Mouse (Mus musculus) neural tube, embryonic 11.5 days (tissue): ENCODE data around the gene Fgd3. TPM values are rescaled to one million over a fixed set of nuclear protein-coding genes. Genes with fewer than 3 reads are reported as not detected.

ENCODE experiments used
- ATAC-seq: fragments of 200-750 bp; cut with Nextera tagmentation; 2 replicates; pipeline ENCODE4 v1.8.0; 2017; ENCODE audit warnings: moderate number of reproducible peaks, mild to moderate bottlenecking, moderate TSS enrichment, moderate library complexity; ENCODE audit not compliant: insufficient read depth, low FRiP score, low TSS enrichment
- DNase-seq: peaks from one replicate; pipeline ENCODE4 v3.0.0-alpha.2; 2015; ENCODE audit warnings: low spot score
- H3K27ac ChIP-seq: fragments of 300-500 bp; sonication (generic); 2 replicates; pipeline ENCODE4 v1.5.1; 2014; ENCODE audit warnings: low read depth, mild to moderate bottlenecking, low read length
- H3K27me3 ChIP-seq: fragments of 300-500 bp; sonication (generic); 2 replicates; pipeline ENCODE4 v1.6.1; 2014; ENCODE audit warnings: mild to moderate bottlenecking, low read length, mixed read lengths; ENCODE audit not compliant: control insufficient read depth, insufficient read depth
- H3K36me3 ChIP-seq: fragments of 300-500 bp; sonication (generic); 2 replicates; pipeline ENCODE4 v1.6.1; 2014; ENCODE audit warnings: mild to moderate bottlenecking, low read length, moderate library complexity, mixed read lengths; ENCODE audit not compliant: control insufficient read depth, insufficient read depth
- H3K4me1 ChIP-seq: fragments of 300-500 bp; sonication (generic); 2 replicates; pipeline ENCODE4 v1.6.1; 2014; ENCODE audit warnings: low read length, mixed read lengths; ENCODE audit not compliant: control insufficient read depth, insufficient read depth
- H3K4me2 ChIP-seq: fragments of 300-500 bp; sonication (generic); 2 replicates; pipeline ENCODE4 v1.6.1; 2014; ENCODE audit warnings: low read depth, mild to moderate bottlenecking, moderate library complexity
- H3K4me3 ChIP-seq: fragments of 300-500 bp; sonication (generic); 2 replicates; pipeline ENCODE4 v1.5.1; 2014; ENCODE audit warnings: low read depth, low read length
- H3K9ac ChIP-seq: fragments of 300-500 bp; sonication (generic); 2 replicates; pipeline ENCODE4 v1.6.1; 2014; ENCODE audit warnings: mild to moderate bottlenecking, low read length
- H3K9me3 ChIP-seq: fragments of 300-500 bp; sonication (generic); 2 replicates; pipeline ENCODE4 v1.6.1; 2016; ENCODE audit warnings: low read length; ENCODE audit not compliant: control insufficient read depth
- WGBS: fragments of 180-500 bp; shearing (Covaris S2); extraction: QIAGEN DNeasy Blood & Tissue Kit; methylation state at CpG from one replicate; pipeline ENCODE4 v1.1.7; 2014; 5-methylcytosine and 5-hydroxymethylcytosine counted together
- polyA plus RNA-seq: library from polyadenylated mRNA; unstranded; fragments of >200 nt; fragmentation: Nextera tagmentation; extraction: Ambion mirVana; gene quantifications from 2 replicates; pipeline ENCODE4 v1.2.1, GENCODE M21; 2014

Gene Fgd3
- polyA plus RNA-seq, 1 experiment from 2014 or later = 1.1 TPM

DNA sequence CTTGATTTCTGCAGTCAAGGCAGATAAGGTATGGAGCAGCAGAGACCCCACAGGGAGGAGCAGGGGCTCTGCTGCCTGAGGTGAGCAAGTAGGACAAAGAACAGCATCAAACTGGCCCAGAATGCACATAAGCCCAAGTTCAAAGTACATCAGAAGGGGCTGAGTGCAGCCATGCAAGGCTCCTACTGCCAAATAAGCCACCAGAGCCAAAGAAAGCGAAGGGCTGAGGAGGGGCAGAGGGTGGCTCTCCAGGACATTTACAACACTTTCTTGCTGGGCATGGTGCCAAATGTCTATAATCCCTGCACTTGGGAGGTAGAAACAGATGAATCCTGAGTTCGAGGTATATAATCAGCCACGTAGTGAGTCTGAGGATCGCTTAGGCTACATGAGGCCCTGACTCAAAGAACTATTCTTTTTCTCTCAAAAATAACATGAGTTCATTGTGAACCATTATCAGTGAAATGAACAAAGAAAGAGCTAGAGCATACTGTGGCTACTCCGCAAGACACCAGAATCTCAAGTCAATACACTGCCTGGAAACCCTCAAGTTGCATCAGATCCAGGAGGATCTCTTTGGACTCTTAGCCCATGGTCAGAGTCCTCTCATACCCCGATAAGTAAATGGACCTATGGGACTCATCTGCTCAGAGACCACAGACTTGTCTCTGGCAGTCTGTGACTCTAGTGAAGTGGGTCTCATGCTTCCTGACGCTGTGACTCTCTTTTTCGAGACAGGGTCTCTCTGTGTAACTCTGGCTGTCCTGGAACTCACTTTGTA, 86.1 kb downstream of the Fgd3 start:
- no peak overlapping the region for H3K4me3 ChIP-seq

DNA sequence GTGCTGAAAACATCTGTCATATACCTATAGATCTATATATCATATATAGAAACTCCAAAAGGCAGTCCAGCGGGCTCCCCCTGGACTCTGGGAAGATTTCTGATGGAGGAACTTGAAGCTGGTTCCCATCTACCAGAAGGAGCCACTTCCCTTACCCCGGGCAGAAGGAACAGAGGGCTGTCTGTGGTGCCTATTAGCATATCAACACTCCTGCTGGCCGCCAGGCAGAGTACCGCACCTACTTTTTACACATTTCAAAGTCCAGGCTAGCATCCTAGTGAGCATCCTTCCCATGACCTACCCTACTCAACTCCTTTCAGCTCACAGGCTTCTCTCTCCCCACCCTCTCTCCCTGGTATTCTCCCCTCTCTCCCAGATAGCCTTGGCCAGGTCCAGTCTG, 94.5 kb downstream of the Fgd3 start:
- Histone ChIP-seq H3K9ac (no peak overlapping the region), H3K9me3 (no peaks in the 10 kb centered on the region), H3K4me3 (no peak overlapping the region), H3K4me2 (no peak overlapping the region), H3K4me1 (no peaks in the 10 kb centered on the region), H3K36me3 (no peaks in the 10 kb centered on the region), H3K27me3 (no peaks in the 10 kb centered on the region), H3K27ac (no peak overlapping the region)
- WGBS = 18% methylated on average over 4 of the region's 4 CpGs
- DNase-seq = no peak
- no peak for ATAC-seq

More for the DNA sequence above, 86.1 kb downstream of the Fgd3 start:
- Histone ChIP-seq H3K4me1 (no peaks in the 10 kb centered on the region), H3K27ac (no peak overlapping the region), H3K9me3 (no peaks in the 10 kb centered on the region), H3K27me3 (no peaks in the 10 kb centered on the region), H3K4me2 (no peak overlapping the region), H3K36me3 (no peaks in the 10 kb centered on the region), H3K9ac (no peak overlapping the region)
- ATAC-seq (no peak), DNase-seq (no peak)
- WGBS = 96% methylated on average over 8 of the region's 8 CpGs

GRCm38 (mm10) chr13:49225159-49225558, 95.0 kb downstream of the Fgd3 start:
- H3K4me2 ChIP-seq = no peak overlapping the region
- H3K27ac ChIP-seq = no peak overlapping the region
- no peak for DNase-seq
- H3K27me3 ChIP-seq = no peaks in the 10 kb centered on the region
- no peak overlapping the region for H3K4me3 ChIP-seq
- H3K4me1 ChIP-seq = no peaks in the 10 kb centered on the region
- WGBS = 63% methylated on average over 3 of the region's 3 CpGs
- ATAC-seq = no peak
- no peaks in the 10 kb centered on the region for H3K36me3 ChIP-seq
- no peak overlapping the region for H3K9ac ChIP-seq
- no peaks in the 10 kb centered on the region for H3K9me3 ChIP-seq

DNA sequence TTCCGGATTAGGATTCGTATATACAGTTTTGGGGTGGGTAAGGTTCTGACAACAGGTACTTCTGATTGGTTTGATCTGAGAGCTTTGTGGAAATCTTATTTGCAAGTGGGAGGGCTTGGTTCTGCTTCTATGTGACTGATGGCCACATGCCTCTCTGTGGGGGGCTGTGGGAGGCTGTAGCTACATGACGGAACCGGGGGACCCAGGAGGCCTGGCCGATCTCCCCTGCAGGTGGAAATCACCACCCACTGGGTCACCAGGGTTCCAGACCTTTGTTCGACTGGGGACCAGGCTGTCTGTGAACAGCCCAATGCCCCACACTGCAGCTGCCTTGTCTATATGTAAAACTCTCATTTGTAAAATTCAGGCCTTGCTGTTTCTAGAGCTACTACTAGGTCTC, 95.4 kb downstream of the Fgd3 start:
- no peak for ATAC-seq
- H3K9ac ChIP-seq = no peak overlapping the region
- no peaks in the 10 kb centered on the region for H3K27me3 ChIP-seq
- H3K9me3 ChIP-seq = no peaks in the 10 kb centered on the region
- H3K4me2 ChIP-seq = no peak overlapping the region
- DNase-seq = no peak
- no peaks in the 10 kb centered on the region for H3K4me1 ChIP-seq
- H3K27ac ChIP-seq = no peak overlapping the region
- WGBS = 22% methylated on average over 6 of the region's 6 CpGs
- no peaks in the 10 kb centered on the region for H3K36me3 ChIP-seq
- H3K4me3 ChIP-seq = no peak overlapping the region

DNA sequence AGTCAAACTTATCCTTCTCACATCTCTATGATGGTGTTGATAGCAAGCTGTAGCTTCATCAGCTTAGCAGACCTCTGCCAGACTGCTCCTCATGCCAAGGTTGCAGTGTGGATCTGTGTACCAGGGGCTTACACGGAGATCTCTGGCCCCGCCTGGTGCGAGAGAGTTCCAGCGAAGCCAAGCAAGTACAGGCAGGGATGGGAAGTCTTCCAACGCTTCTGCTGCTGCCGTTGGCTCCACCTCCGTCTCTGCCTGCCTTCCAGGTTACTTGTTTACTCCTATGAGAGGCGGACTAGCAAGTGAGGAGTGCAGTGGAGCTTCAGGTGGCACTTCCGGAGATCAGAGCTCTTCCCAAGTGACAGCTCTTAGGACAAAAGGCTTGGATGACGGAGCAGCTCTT, 95.8 kb downstream of the Fgd3 start:
- H3K4me2 ChIP-seq = no peak overlapping the region
- no peak overlapping the region for H3K4me3 ChIP-seq
- no peak overlapping the region for H3K9ac ChIP-seq
- 17% methylated on average over 10 of the region's 10 CpGs for WGBS
- H3K36me3 ChIP-seq = no peaks in the 10 kb centered on the region
- DNase-seq (no peak), ATAC-seq (no peak)
- no peak overlapping the region for H3K27ac ChIP-seq
- no peaks in the 10 kb centered on the region for H3K4me1 ChIP-seq
- no peaks in the 10 kb centered on the region for H3K9me3 ChIP-seq
- H3K27me3 ChIP-seq = no peaks in the 10 kb centered on the region

DNA sequence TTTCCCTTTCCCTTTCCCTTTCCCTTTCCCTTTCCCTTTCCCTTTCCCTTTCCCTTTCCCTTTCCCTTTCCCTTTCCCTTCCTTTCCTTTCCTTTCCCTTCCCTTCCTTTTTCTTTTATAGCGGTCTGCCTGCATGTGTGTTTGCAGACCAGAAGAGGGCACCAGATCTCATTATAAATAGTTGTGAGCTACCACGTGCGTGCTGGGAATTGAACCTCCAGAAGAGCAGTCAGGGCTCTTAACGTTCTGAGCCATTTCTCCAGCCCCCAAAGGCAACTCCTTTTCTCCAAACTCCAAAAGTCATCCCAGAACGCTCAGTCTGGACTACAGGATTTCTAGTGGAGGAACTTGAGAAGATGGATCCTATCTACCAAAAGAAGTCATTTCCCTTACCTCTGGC, 99.2 kb downstream of the Fgd3 start:
- Histone ChIP-seq H3K27me3 (0 out of 2 replicates have a peak, but pooled peaks cover 2% of the 10 kb centered on the region), H3K27ac (no peak overlapping the region), H3K4me2 (no peak overlapping the region), H3K36me3 (no peaks in the 10 kb centered on the region), H3K4me1 (no peaks in the 10 kb centered on the region), H3K9me3 (no peaks in the 10 kb centered on the region), H3K9ac (no peak overlapping the region), H3K4me3 (no peak overlapping the region)
- ATAC-seq = no peak
- DNase-seq = no peak
- WGBS = 18% methylated on average over 5 of the region's 5 CpGs

DNA sequence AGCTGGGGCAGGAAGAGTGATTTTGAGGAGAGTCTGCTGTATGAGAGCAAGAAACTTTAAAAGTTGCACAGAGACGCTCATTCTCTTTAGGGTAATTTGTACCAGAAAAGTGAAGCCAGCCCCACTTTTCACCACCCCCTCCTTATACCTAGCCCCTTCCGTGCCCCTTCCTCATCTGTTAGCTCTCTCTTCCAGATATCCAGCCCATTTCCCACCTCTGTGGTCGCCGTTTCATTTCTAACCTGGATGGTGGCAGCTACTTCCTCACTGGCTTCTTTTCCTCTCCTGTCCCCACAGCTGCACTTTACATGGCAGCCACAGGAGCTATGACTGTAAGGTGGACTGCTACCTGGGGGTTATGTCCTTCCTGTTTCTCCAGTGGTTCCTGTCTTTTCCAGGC, 100.7 kb downstream of the Fgd3 start:
- no peak for ATAC-seq
- DNase-seq = no peak
- H3K9me3 ChIP-seq = no peaks in the 10 kb centered on the region
- H3K4me1 ChIP-seq = peaks cover 2% of the 10 kb centered on the region; the same call in 1 of the 2 replicates
- no peak overlapping the region for H3K9ac ChIP-seq
- no peaks in the 10 kb centered on the region for H3K36me3 ChIP-seq
- peaks cover 8% of the 10 kb centered on the region; the same call in 1 of the 2 replicates for H3K27me3 ChIP-seq
- no peak overlapping the region for H3K4me3 ChIP-seq
- H3K4me2 ChIP-seq = no peak overlapping the region
- no peak overlapping the region for H3K27ac ChIP-seq
- 82% methylated on average over 4 of the region's 4 CpGs for whole genome bisulfite sequencing

DNA sequence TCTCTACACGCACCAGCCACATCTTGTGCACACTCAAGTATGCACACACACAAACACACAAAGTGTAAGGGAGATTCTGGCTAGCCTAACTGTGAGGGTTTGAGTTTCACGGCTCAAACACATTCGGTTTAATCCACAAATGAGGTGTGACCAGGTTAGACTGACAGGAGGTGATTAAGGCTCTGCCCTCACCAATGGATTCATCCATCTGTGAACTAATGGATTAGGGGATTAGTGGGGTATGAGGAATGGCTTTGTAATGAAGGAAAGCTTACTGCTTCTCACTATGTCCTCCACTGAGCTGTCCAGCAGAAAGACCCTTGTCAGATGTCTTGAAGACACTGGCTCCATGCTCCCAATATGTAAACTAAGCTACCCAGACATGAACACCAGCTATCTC, 101.5 kb downstream of the Fgd3 start:
- WGBS = 55% methylated on average over 3 of the region's 3 CpGs

More for the DNA sequence above, 101.5 kb downstream of the Fgd3 start:
- Histone ChIP-seq H3K9ac (no peak overlapping the region), H3K36me3 (no peaks in the 10 kb centered on the region), H3K27me3 (peaks cover 8% of the 10 kb centered on the region; the same call in 1 of the 2 replicates), H3K4me2 (no peak overlapping the region), H3K9me3 (no peaks in the 10 kb centered on the region), H3K4me1 (peaks cover 2% of the 10 kb centered on the region; the same call in 1 of the 2 replicates), H3K27ac (no peak overlapping the region), H3K4me3 (no peak overlapping the region)
- no peak for ATAC-seq
- no peak for DNase-seq
